In the genomic region with DNA sequence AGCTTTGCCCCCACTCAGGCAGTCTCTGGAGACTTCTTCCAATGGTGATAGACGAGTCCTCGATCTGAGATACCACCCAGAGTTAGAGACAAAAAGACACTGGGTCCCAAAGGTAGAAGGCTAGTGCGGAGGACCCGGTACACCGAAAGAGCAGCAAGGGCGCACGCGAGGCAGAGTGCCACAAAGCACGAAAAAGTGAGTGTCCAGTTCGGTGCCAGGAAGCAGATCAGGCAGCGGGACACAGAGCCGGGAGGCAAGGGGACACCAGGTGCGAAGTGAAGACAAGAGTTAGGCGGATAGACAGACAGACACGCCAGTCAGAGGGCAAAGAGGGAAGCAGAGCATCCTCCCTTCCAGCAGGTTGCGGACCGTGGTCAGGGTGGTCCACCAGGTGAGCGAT, we compare ENCODE assay signal across 8 mouse cellular contexts. TPM values are rescaled to one million over a fixed set of nuclear protein-coding genes. Genes with fewer than 3 reads are reported as not detected.
DNase-seq lines count a peak whose midpoint lies in the region; ATAC-seq and TF ChIP-seq lines count a peak whose summit lies in the region.

A gene (plus strand): TSS at position 252 of the 400 bp plus-strand sequence.

- no peak within 1 kb of the TSS for H3K4me2 ChIP-seq in CH12.LX (ENCODE audit: insufficient read depth, low read depth, poor library complexity, severe bottlenecking)
- H3K4me2 ChIP-seq in forebrain, embryonic 12.5 days: peak within 1 kb of the TSS; percentile 91
- H3K4me2 ChIP-seq in liver, embryonic 12.5 days: peak within 1 kb of the TSS; percentile 70

- DNase-seq in frontal cortex, adult 2 months (ENCODE audit: extremely low spot score in 1 of 2, low spot score in 1 of 2): no peak
- no peak for DNase-seq in CH12.LX (ENCODE audit: extremely low read depth)
- DNase-seq in hindbrain, embryonic 10.5 days (ENCODE audit: low spot score): no peak
- no peak for DNase-seq in embryo, embryonic 10.5 days (ENCODE audit: low spot score)

- no peak for TF ChIP-seq EP300 in CH12.LX (IDR thresholded peaks at IDR 0.05; ENCODE audit: low read length)

- H3K9me3 ChIP-seq in CH12.LX (replicated peaks; ENCODE audit: low read length): no peaks in the 10 kb centered on the region
- H3K9me3 ChIP-seq in forebrain, embryonic 12.5 days: no peaks in the 10 kb centered on the region
- no peaks in the 10 kb centered on the region for H3K9me3 ChIP-seq in hindbrain, embryonic 10.5 days
- H3K9me3 ChIP-seq in liver, embryonic 12.5 days (replicated peaks): no peaks in the 10 kb centered on the region

- no peak within 1 kb of the TSS for H3K4me3 ChIP-seq in CH12.LX (replicated peaks in 1 of 3; ENCODE audit: low read depth in 2 of 3, low read length in 2 of 3, poor library complexity in 1 of 3)
- H3K4me3 ChIP-seq in forebrain, embryonic 12.5 days (replicated peaks): peak within 1 kb of the TSS; percentile 81
- H3K4me3 ChIP-seq in hindbrain, embryonic 10.5 days: peak within 1 kb of the TSS; percentile 81
- peak within 1 kb of the TSS; percentile 51 for H3K4me3 ChIP-seq in liver, embryonic 12.5 days

- dilution Hi-C loops in CH12.LX (cut with MboI; ENCODE audit: extremely low pct_ligation_motif_present, extremely low pct_unique_long_range_greater_than_20kb, low sequenced_read_pairs): no loop called here

- TF ChIP-seq CTCF in CH12.LX (conservative IDR thresholded peaks at IDR 0.05 in 1 of 2, IDR thresholded peaks at IDR 0.05 in 1 of 2; ENCODE audit: low read depth in 2 of 2, low read length in 2 of 2): no peak

- H3K36me3 ChIP-seq in CH12.LX (replicated peaks in 1 of 2; ENCODE audit: control insufficient read depth in 1 of 2, insufficient read depth in 1 of 2, low read length in 1 of 2): no peaks in the 10 kb centered on the region
- no peaks in the 10 kb centered on the region for H3K36me3 ChIP-seq in forebrain, embryonic 12.5 days (replicated peaks)
- peaks cover 3% of the 10 kb centered on the region; the same call in 1 of the 2 replicates for H3K36me3 ChIP-seq in hindbrain, embryonic 10.5 days
- H3K36me3 ChIP-seq in liver, embryonic 12.5 days: no peaks in the 10 kb centered on the region

- in situ Hi-C loops in CH12.LX (cut with MboI; ENCODE audit: low pct_ligation_motif_present, low pct_unique_long_range_greater_than_20kb, low sequenced_read_pairs): no loop called here

- no peak within 1 kb of the TSS for H3K27ac ChIP-seq in CH12.LX (ENCODE audit: insufficient read depth, low read depth)
- H3K27ac ChIP-seq in forebrain, embryonic 12.5 days: peak within 1 kb of the TSS; percentile 96
- H3K27ac ChIP-seq in hindbrain, embryonic 10.5 days: peak within 1 kb of the TSS; percentile 99
- no peak within 1 kb of the TSS for H3K27ac ChIP-seq in liver, embryonic 12.5 days

- no peak within 1 kb of the TSS for H3K9ac ChIP-seq in CH12.LX (ENCODE audit: insufficient read depth, low read depth)
- H3K9ac ChIP-seq in forebrain, embryonic 12.5 days: peak within 1 kb of the TSS; percentile 96
- H3K9ac ChIP-seq in liver, embryonic 12.5 days: peak within 1 kb of the TSS; percentile 45; the same call in 1 of the 2 replicates

- 1% methylated on average over 18 of the region's 18 CpGs for WGBS in forebrain, embryonic 12.5 days
- 1% methylated on average over 18 of the region's 18 CpGs for WGBS in hindbrain, embryonic 10.5 days
- WGBS in liver, embryonic 12.5 days (ENCODE audit: insufficient replicate concordance): 4% methylated on average over 18 of the region's 18 CpGs

- H3K27me3 ChIP-seq in CH12.LX (replicated peaks): peaks cover 87% of the 10 kb centered on the region
- H3K27me3 ChIP-seq in forebrain, embryonic 12.5 days: peaks cover 32% of the 10 kb centered on the region
- peaks cover 54% of the 10 kb centered on the region for H3K27me3 ChIP-seq in hindbrain, embryonic 10.5 days (ENCODE audit: insufficient read depth, poor library complexity, severe bottlenecking)
- peaks cover 95% of the 10 kb centered on the region for H3K27me3 ChIP-seq in liver, embryonic 12.5 days (replicated peaks)

- no peak for TF ChIP-seq RAD21 in CH12.LX (IDR thresholded peaks at IDR 0.05; ENCODE audit: low read depth, low read length)

- no peaks in the 10 kb centered on the region for H3K79me2 ChIP-seq in CH12.LX (replicated peaks; ENCODE audit: control insufficient read depth, extremely low read depth, insufficient read depth, poor library complexity, severe bottlenecking)

- H3K4me1 ChIP-seq in CH12.LX (ENCODE audit: control insufficient read depth in 1 of 2, insufficient read depth in 2 of 2): peaks cover 0 to 6% of the 10 kb centered on the region in 2 experiments; a peak in 2 of 4 replicates
- H3K4me1 ChIP-seq in forebrain, embryonic 12.5 days: peaks cover 47% of the 10 kb centered on the region
- peaks cover 64% of the 10 kb centered on the region for H3K4me1 ChIP-seq in hindbrain, embryonic 10.5 days (replicated peaks)
- peaks cover 9% of the 10 kb centered on the region for H3K4me1 ChIP-seq in liver, embryonic 12.5 days

- no peak for ATAC-seq in frontal cortex, adult (ENCODE audit: low TSS enrichment)
- ATAC-seq in forebrain, embryonic 12.5 days (ENCODE audit: low FRiP score): peak; percentile 5; the same call in 1 of the 2 replicates
- ATAC-seq in liver, embryonic 12.5 days: no peak
- no peak for ATAC-seq in erythroblast, adult 5-6 weeks (replicated peaks; ENCODE audit: low FRiP score, poor library complexity, severe bottlenecking)

- no peak for TF ChIP-seq POLR2A in CH12.LX (IDR thresholded peaks at IDR 0.05; ENCODE audit: low read depth, low read length)

TF ChIP-seq in CH12.LX, 34 proteins besides CTCF, POLR2A, EP300 and RAD21:
- no peak for TF ChIP-seq POLR2AphosphoS2 (IDR thresholded peaks at IDR 0.05; ENCODE audit: low read depth, low read length)
- TF ChIP-seq NELFE (IDR thresholded peaks at IDR 0.05; ENCODE audit: low read depth, low read length): no peak

RNA-seq across cellular contexts. Expression of the gene that starts here (rescaled TPM):
- 24.8 and 27.8 TPM in 2 replicates for polyA plus RNA-seq in frontal cortex, adult 2 months (2012; rRNA removed)
- total RNA-seq in CH12.LX (2012; rRNA removed) (39.4 and 43.3 TPM in 2 replicates), CH12.LX (2014; rRNA removed) (21.0 and 23.1 TPM in 2 replicates)
- polyA plus RNA-seq in CH12.LX (2012; ENCODE audit: insufficient read length, low read depth): 36.5 and 40.9 TPM in 2 replicates
- polyA plus RNA-seq in forebrain, embryonic 12.5 days (2016; fragmentation: Nextera tagmentation; extraction: Ambion mirVana): 76.1 and 81.6 TPM in 2 replicates
- polyA plus RNA-seq in hindbrain, embryonic 10.5 days (2016; fragmentation: Nextera tagmentation; extraction: Ambion mirVana): 74.3 and 86.9 TPM in 2 replicates
- polyA plus RNA-seq in liver, embryonic 12.5 days (2016; fragmentation: Nextera tagmentation; extraction: Ambion mirVana): 24.2 and 25.5 TPM in 2 replicates
- total RNA-seq in erythroblast, adult 5-6 weeks (2015; ENCODE audit: low replicate concordance): 7.3 and 8.6 TPM in 2 replicates
- 3.4 and 7.1 TPM in 2 replicates for total RNA-seq in erythroblast, adult 5-6 weeks (2017; ENCODE audit: low replicate concordance)

Comparison
In these comparisons a context has a peak if more than half of its experiments do, and no peak if none do; other contexts are left out.
1. H3K27ac ChIP-seq: peak in forebrain, embryonic 12.5 days (single experiment) and hindbrain, embryonic 10.5 days (single experiment); none in CH12.LX (single experiment) and liver, embryonic 12.5 days (single experiment).
2. H3K4me3 ChIP-seq: peak in forebrain, embryonic 12.5 days (single experiment), hindbrain, embryonic 10.5 days (single experiment) and liver, embryonic 12.5 days (single experiment); none in CH12.LX (0 of 3).